Mouse (Mus musculus) common myeloid progenitor, adult 5-6 weeks (primary cell): ENCODE results near the gene Klk12. TPM values are rescaled to one million over a fixed set of nuclear protein-coding genes. Genes with fewer than 3 reads are reported as not detected.

Source experiments
- ATAC-seq: replicated peaks from 2 replicates; pipeline ENCODE4 v1.8.0; 2016; ENCODE audit warnings: low read depth, mild to moderate bottlenecking, moderate TSS enrichment, inconsistent platforms; ENCODE audit not compliant: poor library complexity, severe bottlenecking
- total RNA-seq: library from RNA; stranded (forward); fragments of 200-1000, 187-1606 nt; gene quantifications from 2 replicates; pipeline ENCODE4 v1.2.3, GENCODE M21; 2017

Klk12 gene
- not detected in 2 replicates for total RNA-seq

- ATAC-seq, result no peak
Observed at GRCm38 (mm10) chr7:43768597-43768996, at the start of gene Klk12. Gene Klk12 (plus strand): TSS chr7:43768897.

GRCm38 (mm10) chr7:43747788-43748187 lies 20.9 kb upstream of the Klk12 start:
- peak; percentile 93 for ATAC-seq

GRCm38 (mm10) chr7:43752806-43753205 lies 15.9 kb upstream of the Klk12 start:
- ATAC-seq, result no peak

GRCm38 (mm10) chr7:43766484-43766883 lies 2.2 kb upstream of the Klk12 start:
- ATAC-seq, result no peak

- no peak for ATAC-seq
Observed at GRCm38 (mm10) chr7:43769636-43770035, 939 bp downstream of the Klk12 start.

- ATAC-seq, result no peak
Observed at GRCm38 (mm10) chr7:43770701-43771100, 2.0 kb downstream of the Klk12 start.

GRCm38 (mm10) chr7:43771916-43772315 lies 3.2 kb downstream of the Klk12 start:
- ATAC-seq, result no peak

- ATAC-seq, result no peak
Observed at GRCm38 (mm10) chr7:43772901-43773300, 4.2 kb downstream of the Klk12 start.

GRCm38 (mm10) chr7:43774364-43774763 lies 5.7 kb downstream of the Klk12 start, which contains the start of gene Klk11:
Gene Klk11 (plus strand): TSS chr7:43774604.
- ATAC-seq, result no peak

GRCm38 (mm10) chr7:43774802-43775201 lies 6.1 kb downstream of the Klk12 start:
- no peak for ATAC-seq

- no peak for ATAC-seq
Observed at GRCm38 (mm10) chr7:43775311-43776057, 6.8 kb downstream of the Klk12 start.

GRCm38 (mm10) chr7:43776506-43776905 lies 7.8 kb downstream of the Klk12 start:
- ATAC-seq, result no peak

- ATAC-seq, result no peak
Observed at GRCm38 (mm10) chr7:43777423-43777822, 8.7 kb downstream of the Klk12 start.

- ATAC-seq, result no peak
Observed at GRCm38 (mm10) chr7:43778176-43778970, 9.7 kb downstream of the Klk12 start.

GRCm38 (mm10) chr7:43780241-43780640 lies 11.5 kb downstream of the Klk12 start:
- ATAC-seq, result no peak

GRCm38 (mm10) chr7:43780746-43781145 lies 12.0 kb downstream of the Klk12 start, which contains the start of gene Klk10:
Gene Klk10 (plus strand): TSS chr7:43781035.
- ATAC-seq, result no peak

- ATAC-seq, result no peak
Observed at GRCm38 (mm10) chr7:43781541-43781940, 12.8 kb downstream of the Klk12 start.

- peak; percentile 94 for ATAC-seq
Observed at GRCm38 (mm10) chr7:43782275-43783265, 13.9 kb downstream of the Klk12 start.

- peak; percentile 27; the same call in 1 of the 2 replicates for ATAC-seq
Observed at GRCm38 (mm10) chr7:43785286-43785685, 16.6 kb downstream of the Klk12 start.

- no peak for ATAC-seq
Observed at GRCm38 (mm10) chr7:43788096-43788495, 19.4 kb downstream of the Klk12 start.
